Mouse (Mus musculus) ES-CJ7 (cell line): ENCODE measurements around the gene Zbtb4.
A peak's percentile ranks its signal among the peaks of the same experiment; 100 is the strongest.

ENCODE experiments used
- DNase-seq: peaks from one replicate; pipeline ENCODE4 v3.0.0; 2011; ENCODE audit warnings: low read depth, low spot score

The Zbtb4 gene

GRCm38 (mm10) chr11:69763551-69763950 is 2.2 kb upstream of the Zbtb4 start:
- peak; percentile 76 for DNase-seq

- peak; percentile 58 for DNase-seq
These were observed 456 bp downstream of the Zbtb4 start for GRCm38 (mm10) chr11:69766126-69766609.

- DNase-seq, result no peak
These were observed 1.3 kb downstream of the Zbtb4 start for GRCm38 (mm10) chr11:69766872-69767624.

- DNase-seq, result no peak
These were observed 1.9 kb downstream of the Zbtb4 start for GRCm38 (mm10) chr11:69767625-69767909.

GRCm38 (mm10) chr11:69774961-69775360 is 9.2 kb downstream of the Zbtb4 start:
- no peak for DNase-seq

DNA sequence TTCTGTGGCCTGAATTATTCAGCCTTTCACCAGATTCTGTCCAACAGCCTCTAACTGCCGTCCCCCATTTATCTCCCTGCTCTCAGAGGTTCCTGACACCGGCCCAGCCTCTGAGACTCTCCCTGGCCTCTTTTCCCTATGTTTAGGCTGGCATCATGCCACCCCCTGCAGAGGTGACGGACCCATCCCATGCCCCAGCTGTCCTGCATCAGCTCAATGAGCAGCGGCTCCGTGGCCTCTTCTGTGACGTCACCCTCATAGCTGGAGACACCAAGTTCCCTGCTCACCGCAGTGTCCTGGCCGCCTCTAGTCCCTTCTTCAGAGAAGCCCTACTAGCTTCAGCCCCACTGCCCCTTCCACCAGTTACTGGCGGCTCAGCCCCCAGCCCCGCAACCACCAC is 10.0 kb downstream of the Zbtb4 start:
- DNase-seq, result no peak

DNA sequence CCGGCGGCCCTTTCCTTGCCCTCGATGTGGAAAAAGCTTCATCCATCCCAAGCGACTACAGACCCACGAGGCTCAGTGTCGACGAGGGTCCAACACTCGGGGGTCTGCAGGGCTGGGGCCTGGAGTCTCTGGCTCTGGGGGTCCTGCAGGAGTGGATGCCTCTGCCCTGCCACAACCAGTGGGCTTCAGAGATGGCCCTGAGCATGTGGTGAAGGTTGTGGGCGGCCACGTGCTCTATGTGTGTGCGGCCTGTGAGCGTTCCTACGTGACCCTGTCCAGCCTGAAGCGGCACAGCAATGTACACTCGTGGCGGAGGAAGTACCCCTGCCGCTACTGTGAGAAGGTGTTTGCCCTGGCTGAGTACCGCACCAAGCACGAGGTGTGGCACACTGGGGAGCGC is 10.8 kb downstream of the Zbtb4 start:
- no peak for DNase-seq

DNA sequence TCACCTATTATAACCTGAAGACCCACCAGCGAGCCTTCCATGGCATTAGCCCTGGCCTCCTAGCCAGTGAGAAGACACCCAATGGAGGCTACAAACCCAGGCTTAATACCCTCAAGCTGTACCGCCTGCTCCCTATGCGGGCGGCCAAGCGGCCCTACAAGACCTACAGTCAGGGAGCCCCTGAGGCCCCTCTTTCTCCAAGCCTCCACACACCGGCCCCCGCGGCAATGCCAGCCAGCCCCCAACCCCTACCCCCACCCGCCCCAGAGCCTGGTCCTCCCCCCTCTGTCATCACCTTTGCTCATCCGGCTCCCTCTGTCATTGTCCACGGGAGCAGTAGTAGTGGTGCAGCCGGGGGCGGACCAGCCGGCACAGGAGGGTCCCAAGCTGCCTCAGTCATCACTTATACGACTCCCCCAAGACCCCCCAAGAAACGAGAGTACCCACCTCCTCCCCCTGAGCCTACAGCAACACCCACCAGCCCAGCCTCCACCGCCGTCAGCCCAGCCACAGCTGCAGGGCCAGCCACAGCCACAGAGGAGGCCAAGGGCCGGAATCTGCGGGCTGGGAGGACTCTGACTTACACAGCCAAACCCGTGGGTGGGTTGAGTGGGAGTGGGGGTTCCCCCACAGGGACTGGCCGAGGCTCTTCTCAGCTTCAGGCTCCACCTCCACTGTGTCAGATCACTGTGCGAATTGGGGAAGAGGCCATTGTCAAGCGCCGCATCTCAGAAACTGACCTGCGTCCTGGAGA is 12.0 kb downstream of the Zbtb4 start:
- no peak for DNase-seq

- no peak for DNase-seq
These were observed 12.7 kb downstream of the Zbtb4 start for GRCm38 (mm10) chr11:69778258-69778982.

GRCm38 (mm10) chr11:69778985-69779384 is 13.3 kb downstream of the Zbtb4 start:
- DNase-seq, result no peak

GRCm38 (mm10) chr11:69781828-69782227 is 16.1 kb downstream of the Zbtb4 start:
- DNase-seq, result peak; percentile 87

- peak; percentile 97 for DNase-seq
These were observed 19.1 kb downstream of the Zbtb4 start for GRCm38 (mm10) chr11:69784793-69785272.

DNA sequence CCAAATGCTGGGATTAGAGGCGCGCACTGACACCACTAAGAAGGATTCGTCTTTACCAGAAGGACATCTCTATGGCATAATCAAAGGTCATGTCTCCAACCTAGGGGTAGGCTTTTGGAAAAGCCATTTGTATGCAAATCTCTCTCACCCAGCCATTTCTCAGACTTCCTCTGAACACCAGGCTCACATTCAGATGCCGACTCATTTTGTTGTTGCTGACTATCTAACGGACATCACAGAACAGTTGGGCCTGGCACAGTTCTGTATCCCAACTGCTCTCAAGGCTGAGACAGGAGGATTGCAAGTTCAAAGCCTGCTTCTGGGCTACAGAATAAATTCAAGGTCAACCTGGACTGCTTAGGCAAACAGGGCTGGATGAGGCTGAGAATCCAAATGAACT is 21.6 kb downstream of the Zbtb4 start:
- peak; percentile 77 for DNase-seq

GRCm38 (mm10) chr11:69789431-69789830 is 23.7 kb downstream of the Zbtb4 start:
- DNase-seq, result peak; percentile 41

DNA sequence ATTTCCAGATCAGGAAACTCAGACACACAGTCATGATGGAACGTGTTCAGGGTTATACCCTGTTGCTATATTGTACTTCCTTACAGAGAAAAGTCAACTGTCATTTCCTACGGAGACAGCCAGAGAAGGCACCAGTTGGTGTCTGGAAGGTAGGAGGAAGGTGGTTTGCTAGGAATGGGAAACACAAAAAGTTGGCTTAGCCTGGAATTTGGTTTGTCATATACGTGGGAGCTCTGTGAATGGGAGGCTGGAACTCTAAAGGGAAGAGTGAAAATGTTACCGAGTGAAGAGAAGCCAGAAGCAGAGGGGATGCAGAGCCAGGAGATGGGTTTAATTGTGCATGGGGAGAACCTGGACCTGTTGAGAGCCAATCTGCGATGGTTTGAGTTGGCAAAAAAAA is 25.7 kb downstream of the Zbtb4 start:
- no peak for DNase-seq

- no peak for DNase-seq
These were observed 27.7 kb downstream of the Zbtb4 start for GRCm38 (mm10) chr11:69793429-69793828.

GRCm38 (mm10) chr11:69795168-69795982 is 29.7 kb downstream of the Zbtb4 start, which contains the start of gene Chrnb1:
Gene Chrnb1, minus strand, starts transcription at chr11:69795943.
- peak; percentile 98 for DNase-seq

GRCm38 (mm10) chr11:69795983-69796435 is 30.3 kb downstream of the Zbtb4 start:
- no peak for DNase-seq

GRCm38 (mm10) chr11:69797924-69798323 is 32.2 kb downstream of the Zbtb4 start:
- no peak for DNase-seq

GRCm38 (mm10) chr11:69799394-69800137 is 33.9 kb downstream of the Zbtb4 start:
- peak; percentile 62 for DNase-seq

GRCm38 (mm10) chr11:69800138-69800391 is 34.4 kb downstream of the Zbtb4 start:
- DNase-seq, result no peak
